Mouse (Mus musculus) MEL (cell line): ENCODE measurements at regions not wholly inside any gene's neighbourhood (a gene's known extent, or its start where the extent isn't known, plus 50 kb on each side); places are given as distances from the start of the nearest gene placed in this dataset.

Experiments used
- DNase-seq: peaks from one replicate; pipeline ENCODE4 v3.0.0; 2011; ENCODE audit warnings: low read depth, low spot score
- H3K27ac ChIP-seq: 2 replicates; pipeline ENCODE4 v1.5.1; 2012; ENCODE audit warnings: low read depth, mild to moderate bottlenecking, control low read depth, low read length, moderate library complexity; ENCODE audit not compliant: control insufficient read depth
- H3K27me3 ChIP-seq, 2 experiments: fragments of 150-350 bp in 1 of 2; sonication (generic) in 1 of 2; 2 replicates each; pipeline ENCODE4 v1.6.1; 2012; ENCODE audit warnings: low read length in 2 of 2, mild to moderate bottlenecking in 2 of 2, improper control_type of control experiment in 1 of 2, moderate library complexity in 1 of 2; ENCODE audit not compliant: insufficient read depth in 2 of 2, control insufficient read depth in 1 of 2
- H3K36me3 ChIP-seq, 2 experiments: 2 replicates each; pipeline ENCODE4 v1.6.1; 2012 to 2014; ENCODE audit warnings: low read length in 2 of 2, improper control_type of control experiment in 1 of 2, inconsistent platforms in 1 of 2, mild to moderate bottlenecking in 1 of 2; ENCODE audit not compliant: insufficient read depth in 2 of 2, control insufficient read depth in 1 of 2
- H3K4me1 ChIP-seq, 2 experiments: fragments of 150-350 bp in 1 of 2; sonication (generic) in 1 of 2; 2 replicates each; pipeline ENCODE4 v1.6.1; 2012; ENCODE audit warnings: low read length in 2 of 2, improper control_type of control experiment in 1 of 2, mild to moderate bottlenecking in 1 of 2; ENCODE audit not compliant: insufficient read depth in 2 of 2, control insufficient read depth in 1 of 2
- H3K4me3 ChIP-seq, 2 experiments: fragments of 150-350 bp in 1 of 2; sonication (generic) in 1 of 2; 2 replicates each; pipeline ENCODE4 v1.5.1; 2012; ENCODE audit warnings: low read depth in 2 of 2, low read length in 2 of 2, mild to moderate bottlenecking in 2 of 2, moderate library complexity in 2 of 2, control low read depth in 1 of 2, improper control_type of control experiment in 1 of 2; ENCODE audit not compliant: control insufficient read depth in 1 of 2, insufficient read depth in 1 of 2
- H3K79me2 ChIP-seq: 2 replicates; pipeline ENCODE4 v1.6.1; 2012; ENCODE audit warnings: mild to moderate bottlenecking, low read length, moderate library complexity; ENCODE audit not compliant: control insufficient read depth, poor library complexity, insufficient read depth
- H3K9ac ChIP-seq: 2 replicates; pipeline ENCODE4 v1.6.1; 2012; ENCODE audit warnings: low read depth, mild to moderate bottlenecking, control low read depth, low read length, moderate library complexity; ENCODE audit not compliant: control insufficient read depth, poor library complexity, severe bottlenecking
- H3K9me3 ChIP-seq: fragments of 150-350 bp; sonication (generic); replicated peaks from 2 replicates; pipeline ENCODE4 v1.6.1; 2012; ENCODE audit warnings: mild to moderate bottlenecking, low read length, improper control_type of control experiment, moderate library complexity; ENCODE audit not compliant: insufficient read depth
- BHLHE40 ChIP-seq: IDR thresholded peaks from 2 replicates; pipeline ENCODE4 v1.6.1; 2012; ENCODE audit warnings: low read depth, mild to moderate bottlenecking, inconsistent platforms, low read length, improper control_type of control experiment, borderline replicate concordance
- CHD1 ChIP-seq: IDR thresholded peaks from 2 replicates; pipeline ENCODE4 v1.6.1; 2012; ENCODE audit warnings: low read depth, mild to moderate bottlenecking, inconsistent platforms, low read length, improper control_type of control experiment
- EP300 ChIP-seq, 2 experiments: IDR thresholded peaks; 2 replicates each; pipeline ENCODE4 v1.6.1; 2011; ENCODE audit warnings: improper control_type of control experiment in 2 of 2, low read length in 2 of 2, low read depth in 1 of 2, mild to moderate bottlenecking in 1 of 2
- GABPA ChIP-seq: IDR thresholded peaks from 2 replicates; pipeline ENCODE4 v1.6.1; 2012; ENCODE audit warnings: low read depth, mild to moderate bottlenecking, inconsistent platforms, low read length, improper control_type of control experiment, moderate library complexity
- HCFC1 ChIP-seq: IDR thresholded peaks from 2 replicates; pipeline ENCODE4 v1.6.1; 2012; ENCODE audit warnings: low read depth, mild to moderate bottlenecking, inconsistent platforms, low read length, improper control_type of control experiment, moderate library complexity
- JUND ChIP-seq: IDR thresholded peaks from 2 replicates; pipeline ENCODE4 v1.6.1; 2011; ENCODE audit warnings: low read depth, mild to moderate bottlenecking, improper control_type of control experiment, low read length
- KAT2A ChIP-seq: conservative IDR thresholded peaks from 2 replicates; pipeline ENCODE4 v1.6.1; 2012; ENCODE audit warnings: low read depth, low read length, improper control_type of control experiment, inconsistent platforms
- MAFK ChIP-seq: IDR thresholded peaks from 2 replicates; pipeline ENCODE4 v1.6.1; 2011; ENCODE audit warnings: low read depth, mild to moderate bottlenecking, low read length, improper control_type of control experiment, borderline replicate concordance
- MAX ChIP-seq: IDR thresholded peaks from 2 replicates; pipeline ENCODE4 v1.6.1; 2011; ENCODE audit warnings: low read length, improper control_type of control experiment
- MAZ ChIP-seq: IDR thresholded peaks from 2 replicates; pipeline ENCODE4 v1.6.1; 2012; ENCODE audit warnings: low read depth, mild to moderate bottlenecking, inconsistent platforms, low read length, improper control_type of control experiment
- MXI1 ChIP-seq: IDR thresholded peaks from 2 replicates; pipeline ENCODE4 v1.6.1; 2011; ENCODE audit warnings: mild to moderate bottlenecking, low read depth, low read length, improper control_type of control experiment
- POLR2AphosphoS2 ChIP-seq: IDR thresholded peaks from 2 replicates; pipeline ENCODE4 v1.6.1; 2011; ENCODE audit warnings: low read length, improper control_type of control experiment
- RAD21 ChIP-seq: IDR thresholded peaks from 2 replicates; pipeline ENCODE4 v1.6.1; 2011; ENCODE audit warnings: mild to moderate bottlenecking, low read depth, low read length, improper control_type of control experiment
- RCOR1 ChIP-seq: IDR thresholded peaks from 2 replicates; pipeline ENCODE4 v1.6.1; 2012; ENCODE audit warnings: low read depth, mild to moderate bottlenecking, inconsistent platforms, low read length, improper control_type of control experiment
- UBTF ChIP-seq: IDR thresholded peaks from 2 replicates; pipeline ENCODE4 v1.6.1; 2012; ENCODE audit warnings: low read depth, mild to moderate bottlenecking, inconsistent platforms, low read length, improper control_type of control experiment, moderate library complexity, borderline replicate concordance; ENCODE audit not compliant: insufficient read depth
- USF1 ChIP-seq: IDR thresholded peaks from 2 replicates; pipeline ENCODE4 v1.6.1; 2014; ENCODE audit warnings: low read depth, mild to moderate bottlenecking, inconsistent platforms, low read length, improper control_type of control experiment, moderate library complexity
- USF2 ChIP-seq, 2 experiments: IDR thresholded peaks; 2 replicates each; pipeline ENCODE4 v1.6.1; 2011 to 2012; ENCODE audit warnings: improper control_type of control experiment in 2 of 2, low read length in 2 of 2, borderline replicate concordance in 1 of 2, inconsistent platforms in 1 of 2, low read depth in 1 of 2, mild to moderate bottlenecking in 1 of 2; ENCODE audit not compliant: insufficient read depth in 1 of 2
- ZKSCAN1 ChIP-seq: IDR thresholded peaks from 2 replicates; pipeline ENCODE4 v1.6.1; 2012; ENCODE audit warnings: low read depth, mild to moderate bottlenecking, inconsistent platforms, low read length, improper control_type of control experiment, moderate library complexity
- ZMIZ1 ChIP-seq: IDR thresholded peaks from 2 replicates; pipeline ENCODE4 v1.6.1; 2012; ENCODE audit warnings: low read depth, mild to moderate bottlenecking, inconsistent platforms, low read length, improper control_type of control experiment, moderate library complexity
- ZNF384 ChIP-seq: IDR thresholded peaks from 2 replicates; pipeline ENCODE4 v1.6.1; 2012; ENCODE audit warnings: low read depth, mild to moderate bottlenecking, inconsistent platforms, low read length, improper control_type of control experiment

DNA sequence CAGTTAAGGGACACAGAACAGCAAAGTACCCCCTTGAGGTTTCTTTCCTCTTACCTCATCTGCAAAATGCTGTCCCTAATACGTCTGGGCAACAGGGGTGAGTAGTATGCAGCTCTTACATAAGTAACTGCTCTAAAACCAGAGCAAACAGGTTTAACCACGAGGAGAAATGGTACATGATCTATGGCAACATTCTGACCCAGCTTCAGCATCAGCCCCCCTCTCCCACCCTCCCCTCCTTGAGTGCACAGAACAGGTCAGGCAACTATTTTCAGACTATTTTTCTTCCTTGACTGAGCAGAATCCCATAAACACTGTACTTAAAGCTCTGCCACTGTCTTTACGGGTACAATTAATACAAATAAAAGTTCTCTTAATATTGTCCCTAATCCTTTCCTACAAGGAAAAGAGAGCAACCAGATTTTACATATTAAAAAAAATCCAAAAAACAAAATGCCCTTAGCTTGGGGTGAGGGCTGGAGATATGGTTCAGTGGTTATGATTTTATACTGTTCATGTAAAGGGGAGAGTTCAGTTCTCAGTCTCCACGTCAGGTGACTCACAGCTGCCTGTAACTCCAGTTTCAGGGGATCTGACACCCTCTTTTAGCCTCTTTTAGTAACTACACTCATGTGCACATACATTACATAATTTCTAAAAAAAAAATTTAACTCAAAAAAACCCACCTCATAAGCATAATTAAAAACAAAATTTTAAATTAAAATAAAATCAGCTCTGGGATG, 69.1 kb upstream of the Spdye4c start:
- no peak for DNase-seq

DNA sequence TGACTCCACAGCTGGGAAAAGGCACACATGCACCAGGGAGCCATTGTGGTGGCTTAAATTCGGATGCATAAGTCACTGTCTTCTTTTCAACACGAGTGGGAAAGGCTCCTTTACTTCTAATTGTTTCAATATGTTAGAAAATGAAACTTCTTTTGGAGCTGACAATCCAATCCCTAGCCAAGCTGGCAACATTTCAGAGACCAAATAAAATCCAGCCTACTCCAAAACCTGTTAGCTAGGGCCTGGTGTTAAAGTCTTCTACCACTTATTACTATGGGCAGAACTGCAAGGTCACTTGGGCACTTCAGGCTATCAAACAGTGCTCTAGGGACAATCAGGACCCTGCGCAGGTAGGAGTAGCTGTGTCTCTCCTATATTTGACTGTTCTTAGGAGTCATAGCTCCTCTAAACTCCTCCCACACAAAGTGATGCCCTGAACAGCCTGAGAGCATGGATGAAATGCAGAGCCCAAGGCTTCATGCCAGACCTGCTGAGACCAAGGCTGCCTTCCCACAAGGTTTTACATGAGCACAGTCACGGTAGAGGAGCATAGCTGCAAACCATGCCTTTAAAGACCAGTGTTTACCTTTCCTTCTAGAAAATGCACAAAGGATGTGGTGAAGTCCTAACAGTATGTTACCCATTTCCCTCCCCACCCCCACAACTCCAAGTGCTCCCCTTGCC, 67.4 kb upstream of the Spdye4c start:
- Histone ChIP-seq H3K27me3 (peaks cover 0 to 5% of the 10 kb centered on the region in 2 experiments; a peak in 3 of 4 replicates), H3K79me2 (no peaks in the 10 kb centered on the region), H3K9me3 (no peaks in the 10 kb centered on the region), H3K9ac (no peak overlapping the region), H3K27ac (no peak overlapping the region), H3K4me1 (no peaks in the 10 kb centered on the region), H3K36me3 (no peaks in the 10 kb centered on the region), H3K4me3 (no peak overlapping the region)
- DNase-seq = no peak
- TF ChIP-seq USF2 (IDR thresholded peaks at IDR 0.05; ENCODE audit: borderline replicate concordance in 1 of 2, insufficient read depth in 1 of 2, low read depth in 1 of 2, low read length in 2 of 2) (no peak), MAX (no peak), HCFC1 (no peak), MAFK (no peak), GABPA (no peak), ZKSCAN1 (no peak), UBTF (no peak), USF1 (no peak), RCOR1 (no peak), POLR2AphosphoS2 (no peak), MXI1 (no peak), RAD21 (no peak), EP300 (IDR thresholded peaks at IDR 0.05; ENCODE audit: low read depth in 1 of 2, low read length in 2 of 2) (no peak), ZMIZ1 (no peak), JUND (no peak), KAT2A (no peak), BHLHE40 (no peak), MAZ (no peak), CHD1 (no peak)

More for the DNA sequence above, 69.1 kb upstream of the Spdye4c start:
- Histone ChIP-seq H3K27me3 (peaks cover 0 to 5% of the 10 kb centered on the region in 2 experiments; a peak in 3 of 4 replicates), H3K36me3 (no peaks in the 10 kb centered on the region), H3K9ac (no peak overlapping the region), H3K4me3 (no peak overlapping the region), H3K4me1 (no peaks in the 10 kb centered on the region), H3K27ac (no peak overlapping the region)
- TF ChIP-seq ZNF384 = no peak
- TF ChIP-seq RAD21 = no peak
- TF ChIP-seq, all 39 proteins: peak for 0
- Histone ChIP-seq H3K9me3 (no peaks in the 10 kb centered on the region), H3K79me2 (no peaks in the 10 kb centered on the region)
